Mouse (Mus musculus): ENCODE measurements at regions not wholly inside any gene's neighbourhood (a gene's known extent, or its start where the extent isn't known, plus 50 kb on each side); places are given as distances from the start of the nearest gene placed in this dataset.
"Not testable (repeated sequence)": the region's sequence is repeated elsewhere in the genome, so short reads cannot be mapped to it uniquely, and the experiment has no call there.

DNA sequence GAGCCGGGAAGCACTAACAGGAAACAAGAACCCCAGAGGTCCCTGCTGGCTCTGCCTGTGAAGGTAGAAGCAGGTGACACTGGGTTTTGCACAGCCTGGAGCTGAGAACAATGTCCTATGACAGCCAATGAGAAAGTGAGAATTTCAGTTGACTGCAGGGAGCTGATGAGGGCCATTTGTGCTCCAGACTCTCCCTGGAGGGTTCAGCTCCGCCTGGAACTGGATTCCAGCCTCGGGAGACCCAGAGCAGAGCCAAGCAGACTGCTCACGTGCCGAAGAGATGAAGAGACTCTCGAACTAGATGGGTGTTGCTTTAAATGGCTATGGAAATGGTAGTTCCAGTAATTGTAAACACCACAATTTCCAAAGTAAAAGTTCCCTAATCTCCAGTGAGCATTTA, 93.5 kb downstream of the Cand1 start:
- no peak overlapping the region for H3K27ac ChIP-seq
- no peaks in the 10 kb centered on the region for H3K36me3 ChIP-seq (ENCODE audit: inconsistent target)
- H3K79me2 ChIP-seq (ENCODE audit: inconsistent target) = no peaks in the 10 kb centered on the region
- 88% methylated on average over 6 of the region's 6 CpGs for WGBS (ENCODE audit: missing documents)
- no peak overlapping the region for H3K4me3 ChIP-seq (ENCODE audit: inconsistent target)

DNA sequence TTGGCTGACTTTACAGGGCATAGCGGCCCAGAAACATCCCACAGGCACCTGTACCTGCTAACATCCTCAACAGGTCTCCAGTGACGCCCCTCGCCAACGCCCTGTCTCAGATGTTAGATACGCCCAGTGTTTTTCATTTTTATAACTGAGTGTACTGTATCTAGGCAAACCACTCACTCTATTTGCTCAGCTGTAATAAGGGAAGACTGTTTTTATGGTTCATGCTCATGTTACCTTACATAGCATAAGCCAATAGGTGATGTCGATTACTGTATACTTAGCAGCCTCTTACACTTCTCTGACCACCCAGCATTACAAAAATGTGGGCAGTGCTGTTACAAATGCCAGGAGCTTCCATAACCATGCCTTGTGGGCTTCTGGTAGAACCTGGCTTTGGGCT, 97.0 kb downstream of the Cand1 start:
- Histone ChIP-seq H3K79me2 (ENCODE audit: inconsistent target) (no peaks in the 10 kb centered on the region), H3K4me3 (ENCODE audit: inconsistent target) (no peak overlapping the region), H3K27ac (no peak overlapping the region), H3K36me3 (ENCODE audit: inconsistent target) (no peaks in the 10 kb centered on the region)
- WGBS (ENCODE audit: missing documents) = 96% methylated on average over 6 of the region's 6 CpGs

DNA sequence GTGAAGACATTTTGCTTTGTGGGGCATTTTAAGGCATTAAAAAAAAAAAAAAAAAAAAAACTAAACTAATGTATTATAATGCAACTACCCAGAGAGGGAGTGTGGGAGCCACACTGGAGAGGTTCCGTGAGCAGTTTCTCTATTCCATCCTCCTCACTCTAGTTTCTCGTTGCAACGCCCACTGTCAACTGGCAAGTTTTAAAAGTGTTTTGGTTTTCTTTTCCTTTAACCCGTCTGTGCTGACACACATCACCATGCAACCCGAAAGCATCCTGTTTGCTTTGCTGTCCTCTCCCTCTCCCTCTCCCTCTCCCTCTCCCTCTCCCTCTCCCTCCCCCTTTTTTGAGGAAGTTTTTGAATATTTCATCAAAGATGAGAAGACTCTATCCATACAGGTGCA, 97.5 kb downstream of the Cand1 start:
- no peak overlapping the region for H3K27ac ChIP-seq
- no peaks in the 10 kb centered on the region for H3K79me2 ChIP-seq (ENCODE audit: inconsistent target)
- no peaks in the 10 kb centered on the region for H3K36me3 ChIP-seq (ENCODE audit: inconsistent target)
- WGBS (ENCODE audit: missing documents) = 46% methylated on average over 3 of the region's 5 CpGs
- H3K4me3 ChIP-seq (ENCODE audit: inconsistent target) = no peak overlapping the region

DNA sequence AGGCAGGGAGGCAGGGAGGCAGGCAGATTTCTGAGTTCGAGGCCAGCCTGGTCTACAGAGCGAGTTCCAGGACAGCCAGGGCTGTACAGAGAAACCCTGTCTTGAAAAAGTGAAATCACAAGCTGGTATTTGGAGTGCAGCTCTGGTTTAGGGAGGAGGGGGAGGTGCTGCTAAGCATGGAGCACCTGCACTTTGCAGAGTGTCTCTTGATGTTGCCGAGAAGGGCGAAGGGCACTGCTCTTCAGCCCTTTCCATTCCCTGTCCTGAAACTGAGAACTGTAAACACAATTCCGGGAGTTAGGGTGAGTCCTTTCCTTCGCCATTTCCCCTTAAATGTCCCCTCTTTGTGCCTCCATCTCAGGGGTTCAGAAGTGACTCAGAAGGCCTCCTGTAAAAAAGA, 101.6 kb downstream of the Cand1 start:
- 97% methylated on average over 6 of the region's 6 CpGs for WGBS (ENCODE audit: missing documents)
- no peak overlapping the region for H3K4me3 ChIP-seq (ENCODE audit: inconsistent target)
- no peaks in the 10 kb centered on the region for H3K36me3 ChIP-seq (ENCODE audit: inconsistent target)
- H3K79me2 ChIP-seq (ENCODE audit: inconsistent target) = no peaks in the 10 kb centered on the region
- no peak overlapping the region for H3K27ac ChIP-seq

DNA sequence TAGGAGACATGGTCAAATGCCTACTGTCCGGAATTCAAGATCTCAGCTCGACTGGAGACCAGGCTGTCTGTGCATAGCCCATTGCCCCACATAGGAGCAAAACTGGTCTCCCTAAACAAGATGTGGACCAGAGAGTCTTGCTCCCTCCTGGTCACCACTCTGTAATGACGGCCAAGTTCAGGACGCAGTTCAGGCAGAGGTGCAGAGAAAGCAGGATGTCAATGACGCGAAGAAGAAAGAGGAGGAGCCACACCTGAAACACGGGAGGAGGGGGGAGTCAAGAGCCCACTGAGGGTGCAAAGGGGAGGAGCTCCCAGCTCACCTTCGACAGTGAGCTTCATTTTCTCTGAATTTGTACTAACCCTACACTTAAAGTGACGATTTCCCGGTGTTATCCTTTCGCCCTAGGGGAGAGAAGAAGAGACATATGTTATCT, 104.3 kb downstream of the Cand1 start:
- Histone ChIP-seq H3K79me2 (ENCODE audit: inconsistent target) (no peaks in the 10 kb centered on the region), H3K4me3 (ENCODE audit: inconsistent target) (no peak overlapping the region), H3K27ac (no peak overlapping the region), H3K36me3 (ENCODE audit: inconsistent target) (no peaks in the 10 kb centered on the region)
- WGBS (ENCODE audit: missing documents) = 78% methylated on average over 11 of the region's 11 CpGs

DNA sequence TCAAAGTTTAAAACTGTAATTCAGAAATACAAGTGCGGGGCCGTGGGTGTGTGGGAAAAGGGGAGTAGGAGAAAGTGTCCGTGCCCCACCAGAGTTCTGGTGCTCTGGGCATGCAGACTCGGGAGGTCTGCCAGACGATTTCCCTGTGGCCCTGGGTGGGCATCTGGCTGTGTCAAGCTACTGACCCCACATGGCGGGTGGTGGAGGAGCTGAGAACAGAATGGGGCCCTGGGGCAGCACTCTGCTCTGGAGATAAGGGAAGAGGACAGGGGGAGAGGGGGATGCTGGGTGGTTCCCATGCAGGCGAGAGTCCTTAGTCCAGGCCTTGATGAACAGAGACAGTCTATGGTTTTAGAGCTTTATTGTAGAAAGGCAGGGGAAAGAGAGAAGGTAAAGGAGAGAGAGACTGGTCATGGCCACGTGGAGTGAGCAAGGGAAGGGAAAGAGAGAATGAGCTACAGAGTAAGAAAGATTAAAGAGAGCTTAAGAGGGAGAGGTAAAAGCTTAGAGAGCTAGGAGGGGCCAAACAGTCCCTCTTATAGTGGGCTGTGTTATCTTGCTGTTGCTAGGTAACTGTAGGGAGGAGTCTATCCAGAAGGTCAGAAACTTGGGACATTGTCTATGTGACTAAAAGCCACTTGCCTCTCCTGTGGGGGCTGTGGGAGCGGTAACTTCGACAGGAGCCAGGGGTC, 104.9 kb downstream of the Cand1 start:
- no peak overlapping the region for H3K4me3 ChIP-seq (ENCODE audit: inconsistent target)
- H3K36me3 ChIP-seq (ENCODE audit: inconsistent target) = no peaks in the 10 kb centered on the region
- no peak overlapping the region for H3K27ac ChIP-seq
- WGBS (ENCODE audit: missing documents) = 89% methylated on average over 10 of the region's 10 CpGs
- H3K79me2 ChIP-seq (ENCODE audit: inconsistent target) = no peaks in the 10 kb centered on the region

DNA sequence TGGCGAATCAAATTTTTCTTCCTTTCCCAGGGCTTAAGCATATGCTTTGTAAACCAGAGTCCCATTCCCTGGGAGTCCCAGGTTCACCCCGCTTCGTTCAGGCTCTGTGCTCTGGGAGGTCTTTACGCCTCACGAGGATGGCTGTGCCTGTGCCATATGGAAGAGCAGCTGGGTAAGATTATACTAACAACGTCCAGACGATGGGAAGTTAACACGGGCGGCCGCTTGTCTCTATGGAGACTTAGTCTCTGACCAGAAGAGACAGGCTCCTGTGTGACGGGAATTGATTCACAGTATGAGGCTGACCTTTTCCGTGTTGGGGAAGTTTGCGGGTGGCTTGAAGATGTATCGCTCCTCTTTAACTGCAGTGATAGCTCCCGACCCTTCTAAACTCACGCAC, 107.9 kb downstream of the Cand1 start:
- no peaks in the 10 kb centered on the region for H3K79me2 ChIP-seq (ENCODE audit: inconsistent target)
- H3K27ac ChIP-seq = no peak overlapping the region
- 93% methylated on average over 14 of the region's 16 CpGs for WGBS (ENCODE audit: missing documents)
- no peak overlapping the region for H3K4me3 ChIP-seq (ENCODE audit: inconsistent target)
- H3K36me3 ChIP-seq (ENCODE audit: inconsistent target) = no peaks in the 10 kb centered on the region

DNA sequence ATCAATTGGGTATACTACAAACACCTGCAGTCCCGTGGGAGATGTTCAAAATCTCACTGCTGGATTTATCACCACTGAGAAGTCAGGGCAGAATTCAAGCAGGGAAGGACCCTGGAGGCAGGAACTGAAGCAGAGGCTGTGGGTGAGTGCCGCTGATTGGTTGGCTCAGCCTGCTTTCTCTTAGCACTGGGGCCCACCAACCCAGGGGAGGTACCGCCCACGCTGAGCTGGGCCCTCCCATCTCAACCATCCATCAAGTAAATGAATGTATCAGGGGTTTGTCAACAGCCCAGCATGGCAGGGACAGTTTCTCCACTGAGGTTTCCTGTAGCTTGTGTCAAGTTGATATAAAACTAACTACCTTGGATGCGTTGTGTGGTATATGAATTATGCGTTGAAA, 109.2 kb downstream of the Cand1 start:
- 87% methylated on average over 6 of the region's 6 CpGs for WGBS (ENCODE audit: missing documents)
- H3K79me2 ChIP-seq (ENCODE audit: inconsistent target) = no peaks in the 10 kb centered on the region
- no peak overlapping the region for H3K27ac ChIP-seq
- no peaks in the 10 kb centered on the region for H3K36me3 ChIP-seq (ENCODE audit: inconsistent target)
- H3K4me3 ChIP-seq (ENCODE audit: inconsistent target) = no peak overlapping the region

DNA sequence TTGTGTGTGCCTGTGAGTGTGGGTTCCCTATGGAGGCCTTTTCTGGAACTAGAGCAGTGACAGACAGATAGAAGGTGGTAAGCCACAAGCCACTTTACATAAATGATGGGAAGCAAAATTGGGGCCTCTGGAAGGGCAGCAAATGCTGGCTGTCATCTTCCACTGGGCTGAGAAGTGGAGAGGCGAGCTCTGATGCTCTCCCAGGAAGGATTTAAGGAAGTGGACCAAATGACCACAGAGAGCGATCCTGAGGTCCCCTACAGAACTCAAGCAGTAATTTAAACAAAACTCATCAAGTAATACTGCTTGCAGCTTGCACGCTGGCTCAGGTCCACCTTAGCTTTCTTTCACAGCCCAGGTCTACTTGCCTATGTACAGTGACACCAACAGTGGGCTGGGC, 111.8 kb downstream of the Cand1 start:
- Histone ChIP-seq H3K4me3 (ENCODE audit: inconsistent target) (no peak overlapping the region), H3K36me3 (ENCODE audit: inconsistent target) (no peaks in the 10 kb centered on the region), H3K79me2 (ENCODE audit: inconsistent target) (no peaks in the 10 kb centered on the region), H3K27ac (no peak overlapping the region)
- whole genome bisulfite sequencing (ENCODE audit: missing documents) = 90% methylated on average over 3 of the region's 3 CpGs

DNA sequence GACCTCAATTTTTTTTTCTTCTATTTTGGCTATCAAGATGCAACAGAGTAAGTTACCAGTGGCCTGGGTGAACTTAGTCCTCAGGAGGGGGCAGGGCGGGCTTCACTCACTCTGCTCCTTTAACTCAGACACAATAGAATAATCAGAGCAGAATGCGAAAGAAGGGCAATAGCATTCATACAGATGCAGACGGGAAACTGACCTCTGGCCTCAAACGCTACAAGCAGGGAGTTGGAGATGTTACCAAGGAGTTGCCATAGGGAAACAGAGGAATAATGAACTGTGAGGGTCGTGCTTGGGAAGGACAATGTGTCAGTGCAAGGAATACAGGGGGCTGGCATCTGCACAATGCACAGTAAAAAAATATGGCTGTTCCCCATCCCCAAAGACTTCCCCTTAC, 116.3 kb downstream of the Cand1 start:
- WGBS (ENCODE audit: missing documents) = 93% methylated on average over 5 of the region's 5 CpGs
- no peaks in the 10 kb centered on the region for H3K36me3 ChIP-seq (ENCODE audit: inconsistent target)
- H3K27ac ChIP-seq = no peak overlapping the region
- H3K79me2 ChIP-seq (ENCODE audit: inconsistent target) = no peaks in the 10 kb centered on the region
- no peak overlapping the region for H3K4me3 ChIP-seq (ENCODE audit: inconsistent target)

DNA sequence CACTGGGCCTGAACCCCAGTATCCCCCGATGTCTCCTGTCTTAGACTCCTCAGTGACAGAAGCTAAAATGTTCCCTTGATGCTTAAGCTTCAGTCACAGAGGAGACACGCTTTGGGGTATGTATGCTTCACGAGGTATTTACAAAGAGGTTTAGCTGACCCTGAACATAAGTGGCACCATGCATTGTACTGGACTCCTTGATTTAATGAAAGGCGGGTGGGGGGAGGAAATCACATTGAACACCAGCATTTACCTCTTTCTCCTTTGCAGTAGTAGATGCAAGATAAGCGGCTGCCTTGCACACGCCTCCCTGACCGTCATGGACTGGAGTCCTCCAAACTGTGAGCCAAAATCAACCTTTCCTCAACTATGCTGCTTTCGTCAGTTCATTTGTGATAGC, 117.5 kb downstream of the Cand1 start:
- no peaks in the 10 kb centered on the region for H3K79me2 ChIP-seq (ENCODE audit: inconsistent target)
- H3K36me3 ChIP-seq (ENCODE audit: inconsistent target) = no peaks in the 10 kb centered on the region
- 96% methylated on average over 8 of the region's 8 CpGs for WGBS (ENCODE audit: missing documents)
- H3K4me3 ChIP-seq (ENCODE audit: inconsistent target) = no peak overlapping the region
- H3K27ac ChIP-seq = no peak overlapping the region

DNA sequence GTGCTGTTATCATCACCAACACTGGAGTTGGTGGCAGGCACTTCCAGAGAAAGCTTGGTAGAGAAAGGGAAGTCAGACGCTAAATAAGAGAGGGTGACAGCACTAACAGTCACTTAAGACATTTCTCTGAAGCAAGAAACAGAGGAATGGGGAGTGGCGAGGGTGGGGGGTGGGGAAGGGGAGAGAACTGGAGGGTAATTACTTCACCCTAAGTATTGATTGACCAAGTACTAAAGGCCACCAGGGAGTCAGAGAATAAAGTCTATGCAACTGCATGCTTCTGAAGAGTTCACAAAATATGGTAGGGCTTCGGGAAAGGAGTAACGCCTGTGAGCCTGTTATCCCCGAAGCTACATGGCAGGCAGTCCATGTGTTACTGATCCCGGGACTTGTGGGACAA, 118.3 kb downstream of the Cand1 start:
- no peak overlapping the region for H3K27ac ChIP-seq
- no peaks in the 10 kb centered on the region for H3K79me2 ChIP-seq (ENCODE audit: inconsistent target)
- no peak overlapping the region for H3K4me3 ChIP-seq (ENCODE audit: inconsistent target)
- H3K36me3 ChIP-seq (ENCODE audit: inconsistent target) = no peaks in the 10 kb centered on the region
- WGBS (ENCODE audit: missing documents) = 80% methylated on average over 6 of the region's 6 CpGs

DNA sequence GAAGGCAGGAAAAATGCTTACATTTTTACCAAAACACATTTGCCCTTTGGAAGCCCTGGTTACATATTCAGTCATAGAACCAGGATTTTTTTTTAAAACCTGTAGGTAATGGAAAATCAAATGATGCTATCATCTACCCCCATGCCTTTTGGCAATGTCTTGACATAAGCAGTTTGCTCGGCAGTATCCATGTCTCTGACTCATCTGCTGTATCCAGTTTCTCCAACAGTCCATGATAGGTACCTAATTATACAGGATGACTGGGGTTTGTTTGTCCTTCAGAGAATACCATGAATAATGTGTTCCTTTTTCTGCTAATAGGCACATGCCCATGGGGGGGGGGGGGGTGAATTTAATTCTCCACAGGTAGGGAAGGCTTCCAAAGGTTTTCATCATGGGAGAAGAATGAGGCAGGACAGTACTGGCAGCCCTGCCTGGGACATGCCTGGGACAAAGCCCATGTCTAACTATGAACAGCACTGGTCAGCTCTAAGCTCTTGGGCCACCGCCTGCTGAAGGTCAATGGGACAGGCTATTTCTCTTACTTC, 122.9 kb downstream of the Cand1 start:
- Histone ChIP-seq H3K36me3 (ENCODE audit: inconsistent target) (no peaks in the 10 kb centered on the region), H3K27ac (no peak overlapping the region)
- WGBS (ENCODE audit: missing documents) = 76% methylated on average over 2 of the region's 2 CpGs

DNA sequence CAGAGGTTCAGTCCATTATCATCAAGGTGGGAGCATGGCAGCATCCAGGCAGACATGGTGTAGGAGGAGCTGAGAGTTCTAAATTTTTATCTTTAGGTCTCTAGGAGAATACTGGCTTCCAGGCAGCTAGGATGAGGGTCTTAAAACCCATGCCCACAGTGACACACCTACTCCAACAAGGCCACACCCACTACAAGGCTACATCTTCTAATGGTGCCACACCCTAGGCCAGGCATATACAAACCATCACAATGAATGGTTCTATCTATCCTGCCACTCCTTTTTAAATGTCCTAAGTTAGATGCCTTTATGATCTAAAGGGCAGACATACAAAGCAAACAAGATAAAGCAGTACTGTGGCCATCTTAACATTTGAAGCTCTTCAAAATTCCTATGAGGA, 124.7 kb downstream of the Cand1 start:
- not testable (repeated sequence) for H3K4me3 ChIP-seq (ENCODE audit: inconsistent target); H3K36me3 ChIP-seq (ENCODE audit: inconsistent target); H3K79me2 ChIP-seq (ENCODE audit: inconsistent target); H3K27ac ChIP-seq

More for the DNA sequence above, 122.9 kb downstream of the Cand1 start:
- no peak overlapping the region for H3K4me3 ChIP-seq (ENCODE audit: inconsistent target)
- no peaks in the 10 kb centered on the region for H3K79me2 ChIP-seq (ENCODE audit: inconsistent target)

DNA sequence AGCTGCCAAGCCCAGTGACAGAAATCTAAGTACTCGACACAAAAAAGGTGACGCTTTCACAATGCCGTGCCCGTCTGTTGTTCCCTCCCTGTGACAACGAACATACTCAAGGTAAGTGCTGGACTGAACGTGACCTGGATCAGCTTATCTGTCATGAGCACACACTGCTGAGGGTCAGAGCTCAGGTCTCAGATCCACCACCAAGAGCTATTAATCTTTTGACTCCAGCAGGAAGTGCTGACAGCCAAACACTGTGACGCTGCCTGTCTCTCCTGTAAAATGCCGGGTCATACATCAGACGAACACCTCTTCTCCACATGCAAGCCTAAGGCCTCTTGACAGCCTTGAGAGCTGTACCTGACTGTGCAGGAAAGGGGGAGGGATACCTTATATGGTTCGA, 125.2 kb downstream of the Cand1 start:
- no peak overlapping the region for H3K27ac ChIP-seq
- no peaks in the 10 kb centered on the region for H3K79me2 ChIP-seq (ENCODE audit: inconsistent target)
- no peak overlapping the region for H3K4me3 ChIP-seq (ENCODE audit: inconsistent target)
- no peaks in the 10 kb centered on the region for H3K36me3 ChIP-seq (ENCODE audit: inconsistent target)
- 14% methylated on average over 10 of the region's 10 CpGs for WGBS (ENCODE audit: missing documents)

DNA sequence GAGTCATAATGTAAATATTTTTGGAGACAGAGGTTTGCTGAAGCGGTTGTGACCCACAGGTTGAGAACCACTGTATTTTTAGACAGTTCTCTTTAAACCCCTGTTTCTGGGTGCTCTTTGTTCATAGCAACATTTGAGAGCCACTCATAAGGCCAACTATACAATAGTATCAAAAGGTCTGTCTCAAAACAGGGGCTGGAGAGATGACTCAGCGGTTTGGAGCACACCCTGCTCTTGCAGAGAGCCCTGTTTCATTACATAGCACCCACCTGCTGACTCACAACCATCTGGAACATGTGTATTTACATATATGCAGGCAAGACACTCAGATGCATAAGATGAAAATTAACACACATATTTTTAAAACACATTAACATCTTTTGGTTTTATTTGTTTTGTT, 128.0 kb downstream of the Cand1 start:
- H3K4me3 ChIP-seq (ENCODE audit: inconsistent target) = no peak overlapping the region
- no peaks in the 10 kb centered on the region for H3K79me2 ChIP-seq (ENCODE audit: inconsistent target)
- H3K27ac ChIP-seq = no peak overlapping the region
- H3K36me3 ChIP-seq (ENCODE audit: inconsistent target) = no peaks in the 10 kb centered on the region
- 96% methylated on average over 2 of the region's 2 CpGs for WGBS (ENCODE audit: missing documents)
